Mouse (Mus musculus): ENCODE measurements around the gene Mum1l1.
"Not testable (repeated sequence)": the region's sequence is repeated elsewhere in the genome, so short reads cannot be mapped to it uniquely, and the experiment has no call there.

Gene Mum1l1

DNA sequence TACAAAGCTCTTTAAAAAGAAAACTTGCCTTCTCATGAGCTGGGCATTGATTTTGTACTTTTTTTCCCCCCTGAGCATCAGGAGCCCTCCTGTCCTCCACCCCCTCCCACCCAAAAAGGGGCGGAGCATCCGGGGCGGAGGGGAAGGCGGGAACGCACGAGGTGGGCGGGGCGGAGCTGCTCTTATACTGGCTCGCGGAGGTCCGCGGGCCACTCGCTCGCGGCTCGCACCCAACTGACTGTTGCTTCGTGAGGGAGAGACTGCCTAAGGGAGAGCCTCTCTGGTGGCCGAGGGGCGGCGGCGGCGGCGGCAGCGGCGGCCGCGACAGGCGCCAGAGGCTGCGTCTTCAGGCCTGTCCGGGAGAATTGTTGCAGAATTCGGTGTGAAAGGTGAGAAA is at the start of gene Mum1l1:
Gene Mum1l1, plus strand, starts transcription at position 214 of the 397 bp plus-strand sequence.
- DNase-seq (ENCODE audit: extremely low read depth, low read depth, low spot score): no peak

DNA sequence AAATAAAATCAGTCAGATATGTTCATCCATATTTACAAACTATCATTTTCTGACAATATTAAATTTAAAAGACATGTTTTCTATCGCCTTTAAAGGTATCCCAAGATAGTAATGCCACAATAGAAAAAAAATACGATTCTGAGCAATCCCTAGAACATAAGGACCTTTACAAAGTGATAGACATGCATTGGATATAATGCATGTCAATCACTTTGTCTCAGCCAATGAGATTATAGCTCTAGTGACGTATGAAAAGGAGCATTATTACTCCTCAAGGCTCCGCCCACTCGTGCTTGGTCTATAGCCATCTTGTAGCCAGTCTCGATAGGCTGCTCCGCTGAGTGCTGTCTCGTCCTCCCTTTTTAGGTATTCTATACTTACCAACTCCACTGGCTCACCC is 30.9 kb upstream of the Mum1l1 start, which contains the start of gene 4933428M09Rik:
Gene 4933428M09Rik, plus strand, starts transcription at position 301 of the 400 bp plus-strand sequence.
- DNase-seq (ENCODE audit: extremely low read depth, low read depth, low spot score): no peak

DNA sequence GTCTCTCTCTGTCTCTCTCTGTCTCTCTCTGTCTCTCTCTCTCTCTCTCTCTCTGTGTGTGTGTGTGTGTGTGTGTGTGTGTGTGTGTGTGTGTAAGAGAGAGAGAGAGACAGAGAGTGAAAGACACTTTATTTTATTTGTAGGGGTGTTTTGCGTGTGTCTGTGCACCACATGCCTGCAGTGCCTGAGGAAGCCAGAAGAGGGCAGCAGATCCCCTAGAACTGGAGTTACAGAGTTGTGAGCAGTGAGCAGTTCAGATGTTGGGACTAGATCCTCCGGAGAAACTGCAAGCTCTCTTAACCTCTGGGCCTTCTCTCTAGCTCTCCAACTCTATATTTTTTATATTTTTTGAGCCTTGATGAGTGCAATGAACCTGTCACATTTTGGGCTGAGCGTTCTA is 18.3 kb upstream of the Mum1l1 start:
- not testable (repeated sequence) for DNase-seq (ENCODE audit: extremely low read depth, low read depth, low spot score)

DNA sequence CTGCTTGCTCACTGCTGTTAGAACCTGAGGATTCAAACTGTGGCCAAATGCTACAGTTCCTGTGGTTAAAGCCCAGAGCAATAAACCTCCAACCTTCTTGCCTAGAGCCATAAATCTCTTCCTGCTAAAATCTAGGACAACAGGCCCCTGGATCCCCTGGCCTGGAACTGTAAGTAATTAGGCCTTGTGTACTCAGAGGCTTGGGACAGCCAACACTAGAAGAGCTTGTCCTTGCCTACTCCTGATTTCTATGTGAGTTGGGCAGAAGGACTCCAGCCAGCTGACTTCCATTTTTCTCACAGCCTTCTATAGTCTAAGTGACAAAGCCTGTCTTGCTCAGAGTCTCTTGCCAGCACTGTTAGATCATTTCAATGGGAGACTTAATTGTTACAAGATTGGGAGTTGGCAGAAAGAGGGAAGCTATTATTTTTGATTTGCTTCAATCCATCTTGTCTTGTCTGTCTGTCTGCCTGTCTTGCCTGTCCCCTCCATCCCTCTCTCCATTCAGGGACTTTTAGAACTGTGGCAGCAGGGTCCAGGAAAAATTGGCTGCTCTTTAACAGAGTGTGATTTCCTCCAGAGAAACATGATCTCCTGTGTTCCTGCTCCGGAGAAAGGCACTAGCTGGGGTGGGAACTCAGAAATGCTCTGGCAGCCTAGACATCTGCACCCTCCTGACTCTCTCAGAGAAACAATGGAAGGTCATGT is 15.1 kb upstream of the Mum1l1 start:
- no peak for DNase-seq (ENCODE audit: extremely low read depth, low read depth, low spot score)

DNA sequence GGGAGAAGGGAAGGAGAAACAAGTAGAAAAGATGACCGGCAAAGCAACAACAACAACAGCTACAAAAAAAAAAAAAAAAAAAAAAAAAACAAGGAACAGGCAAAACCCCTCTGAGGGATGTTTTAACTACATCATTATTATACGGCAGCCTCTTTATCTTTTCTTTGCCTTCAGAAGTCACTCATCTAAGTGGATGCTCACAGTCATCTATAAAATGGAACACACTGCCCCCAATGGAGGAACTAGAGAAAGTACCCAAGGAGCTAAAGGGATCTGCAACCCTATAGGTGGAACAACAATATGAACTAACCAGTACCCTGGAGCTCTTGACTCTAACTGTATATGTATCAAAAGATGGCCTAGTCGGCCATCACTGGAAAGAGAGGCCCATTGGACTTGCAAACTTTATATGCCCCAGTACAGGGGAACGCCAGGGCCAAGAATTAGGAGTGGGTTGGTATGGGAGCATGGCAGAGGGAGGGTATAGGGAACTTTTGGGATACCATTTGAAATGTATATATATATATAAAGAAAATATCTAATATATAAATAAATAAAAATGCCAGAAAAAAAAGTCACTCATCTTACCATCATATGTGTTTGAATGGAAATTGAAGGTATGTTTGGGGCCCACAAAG is 532 bp upstream of the Mum1l1 start:
- not testable (repeated sequence) for DNase-seq (ENCODE audit: extremely low read depth, low read depth, low spot score)

DNA sequence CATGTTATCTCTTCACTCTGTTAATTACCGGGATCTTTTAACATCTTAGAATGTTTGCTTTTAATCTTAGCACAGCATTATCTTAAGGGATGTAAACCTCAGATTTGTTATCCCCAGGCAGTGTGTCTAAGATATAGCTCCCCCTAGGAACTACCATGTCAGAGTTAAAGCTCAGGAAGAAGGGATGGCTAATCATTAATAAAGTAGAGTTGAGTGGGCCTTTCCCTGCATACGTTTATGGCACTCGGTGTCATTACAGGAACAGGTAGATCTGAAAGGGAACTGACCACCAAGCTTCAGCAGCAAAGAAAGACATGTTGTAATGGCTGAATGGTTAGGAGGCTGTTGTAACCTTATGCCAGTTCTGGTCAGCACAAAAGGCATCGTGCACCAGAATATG is 4.9 kb downstream of the Mum1l1 start:
- no peak for DNase-seq (ENCODE audit: extremely low read depth, low read depth, low spot score)

DNA sequence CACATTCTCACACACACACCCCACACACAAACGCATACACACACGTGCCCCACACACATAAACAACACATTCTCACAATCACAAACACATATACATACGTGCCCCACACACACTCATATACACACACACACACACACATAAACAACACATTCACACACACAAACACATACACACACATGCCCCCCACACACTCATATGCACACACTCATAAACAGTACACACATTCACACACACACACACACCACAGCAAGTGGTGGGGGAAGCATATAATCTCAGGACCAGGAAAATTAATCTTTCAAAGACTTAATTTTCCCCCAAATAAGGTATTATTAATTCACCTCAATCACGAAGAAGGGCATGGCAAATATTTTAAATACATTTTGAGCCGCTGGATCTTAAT is 6.6 kb downstream of the Mum1l1 start:
- DNase-seq (ENCODE audit: extremely low read depth, low read depth, low spot score): no peak

DNA sequence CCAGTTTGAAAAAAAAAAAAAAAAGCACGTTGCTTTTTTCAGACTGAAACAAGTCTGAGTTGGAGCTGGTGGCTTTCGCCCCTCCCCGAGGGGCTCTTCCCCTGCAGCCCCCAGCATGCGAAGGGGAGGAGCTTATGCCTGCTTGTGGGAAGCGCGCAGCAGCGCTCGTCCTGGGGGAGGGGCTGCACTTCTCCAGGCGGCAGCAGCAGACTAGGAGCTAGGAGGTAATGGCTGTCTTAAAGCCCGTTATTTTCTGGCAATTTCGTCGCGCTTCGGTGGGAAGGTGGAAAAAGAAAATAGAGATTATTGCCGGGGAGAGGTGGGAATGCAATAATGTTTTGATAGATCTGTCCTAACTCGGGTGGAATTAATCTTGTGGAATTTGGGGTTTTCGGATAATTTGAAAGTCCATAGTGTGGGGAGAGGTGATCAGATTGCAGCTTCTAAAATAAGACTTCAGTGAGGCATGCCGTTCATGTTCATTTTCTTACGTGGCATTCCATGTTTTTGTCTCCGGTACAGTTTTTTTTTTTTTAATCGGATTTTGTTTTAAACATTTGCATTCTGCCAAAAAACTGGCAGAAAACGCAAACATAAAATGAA is 7.2 kb downstream of the Mum1l1 start:
- DNase-seq (ENCODE audit: extremely low read depth, low read depth, low spot score): no peak

DNA sequence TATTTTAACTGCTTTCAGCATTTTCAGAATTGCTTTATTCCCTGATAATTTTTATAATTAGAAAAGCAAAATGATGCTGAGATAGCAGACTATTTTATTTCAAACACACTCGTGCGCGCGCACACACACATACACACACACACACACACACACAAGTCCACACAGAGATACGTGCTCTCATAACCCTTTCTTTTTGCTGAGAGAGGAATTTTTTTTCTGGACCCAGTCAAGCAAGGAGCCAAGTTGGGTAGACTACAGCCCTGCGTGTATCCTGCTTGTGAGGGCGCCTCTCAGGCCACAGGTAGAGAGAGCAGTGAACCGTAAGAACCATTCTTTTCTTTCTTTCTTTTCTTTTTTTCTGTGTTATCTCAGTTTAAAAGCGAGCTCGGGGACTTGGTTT is 7.9 kb downstream of the Mum1l1 start:
- no peak for DNase-seq (ENCODE audit: extremely low read depth, low read depth, low spot score)

DNA sequence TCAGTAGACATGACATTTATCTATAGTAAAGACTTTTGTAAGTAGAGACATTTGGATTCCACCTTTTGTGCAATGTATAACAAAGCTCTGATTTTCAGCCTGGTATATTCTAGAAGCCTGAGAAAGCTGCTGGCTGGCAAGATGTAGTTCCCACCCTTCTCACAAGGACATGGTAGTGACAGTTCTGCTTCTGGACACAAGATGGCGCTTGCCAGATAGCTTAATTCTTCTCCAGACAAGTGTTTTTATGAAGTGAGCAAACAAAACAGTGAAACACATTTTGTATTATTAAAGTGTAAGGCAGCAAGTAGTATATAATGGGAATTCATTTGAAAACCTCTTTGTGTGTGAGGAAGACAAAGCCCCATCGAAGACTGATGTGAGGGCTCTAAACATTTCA is 9.2 kb downstream of the Mum1l1 start:
- no peak for DNase-seq (ENCODE audit: extremely low read depth, low read depth, low spot score)

DNA sequence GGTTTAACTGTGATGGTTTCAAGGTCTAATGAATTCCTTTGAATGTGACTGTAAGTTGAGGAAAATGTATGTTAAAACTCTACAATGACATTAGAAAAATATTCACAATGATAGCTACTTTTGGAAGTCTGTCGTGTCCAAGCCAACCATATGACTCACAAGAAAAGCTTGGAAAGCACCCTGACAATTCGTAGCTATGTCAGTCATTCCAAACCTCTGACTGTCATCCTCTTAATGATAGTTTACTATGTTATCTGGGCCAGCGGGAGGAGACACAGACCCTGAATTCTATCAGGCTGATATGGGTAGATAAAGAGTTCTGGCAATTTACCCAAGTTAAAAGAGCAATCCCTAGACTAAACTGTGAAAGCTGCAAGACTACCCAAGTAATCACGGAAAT is 11.0 kb downstream of the Mum1l1 start:
- DNase-seq (ENCODE audit: extremely low read depth, low read depth, low spot score): no peak

DNA sequence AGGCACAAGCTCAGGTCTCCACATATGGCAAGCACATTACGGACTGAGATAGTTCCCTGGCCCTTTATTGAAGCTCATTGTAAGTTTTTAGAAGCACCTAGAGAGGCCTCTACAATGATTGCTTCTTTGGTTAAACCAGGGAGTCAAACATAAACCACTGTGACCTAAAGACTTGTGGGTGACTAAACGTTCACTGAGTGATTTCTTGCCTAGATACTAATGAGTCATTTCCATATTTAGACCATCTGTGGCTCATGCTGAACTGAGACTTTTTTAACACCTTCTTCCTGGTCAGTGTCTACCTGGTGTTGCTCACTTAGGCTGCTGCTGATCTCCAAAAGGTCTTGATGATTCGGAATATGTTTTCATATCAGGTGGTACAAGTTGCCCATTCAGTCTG is 12.1 kb downstream of the Mum1l1 start:
- no peak for DNase-seq (ENCODE audit: extremely low read depth, low read depth, low spot score)

DNA sequence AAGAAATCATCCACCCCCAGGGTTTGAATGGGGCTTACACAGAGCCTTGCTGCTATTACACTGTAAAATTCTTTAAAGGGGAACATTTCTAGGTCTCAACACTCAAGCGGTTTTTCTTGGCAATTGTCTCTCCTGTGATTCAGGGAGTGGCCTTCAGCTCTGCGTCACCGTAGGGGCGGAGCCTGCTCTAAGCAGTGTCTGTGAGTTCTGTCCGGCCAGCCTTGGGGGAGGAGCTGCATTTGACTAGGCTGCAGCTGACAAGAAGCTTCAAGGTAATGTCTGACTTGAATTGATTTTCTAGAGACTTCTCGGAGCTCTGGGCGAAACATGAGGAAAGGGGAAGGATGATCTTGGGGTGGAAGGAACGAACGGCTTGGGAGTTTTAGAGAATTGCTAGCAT is 21.3 kb downstream of the Mum1l1 start:
- DNase-seq (ENCODE audit: extremely low read depth, low read depth, low spot score): no peak

DNA sequence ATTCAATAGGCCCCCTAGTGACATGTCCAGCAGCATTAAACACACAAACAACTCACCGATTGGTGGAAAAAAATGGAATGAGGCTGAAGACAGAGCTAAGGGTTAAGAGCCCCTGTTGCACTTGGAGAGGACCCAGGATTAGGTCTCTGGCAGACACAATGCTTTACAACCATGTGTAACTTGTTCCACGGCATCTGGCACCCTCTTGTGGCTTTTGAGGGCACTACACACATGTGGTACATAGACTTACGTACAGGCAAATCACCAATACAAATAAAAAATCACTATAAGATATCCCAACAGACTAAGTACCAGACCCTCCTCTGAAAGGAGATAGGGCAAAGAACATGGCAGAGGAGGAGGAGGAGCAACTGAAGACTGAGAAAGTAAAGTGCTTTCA is 37.5 kb downstream of the Mum1l1 start:
- no peak for DNase-seq (ENCODE audit: extremely low read depth, low read depth, low spot score)

DNA sequence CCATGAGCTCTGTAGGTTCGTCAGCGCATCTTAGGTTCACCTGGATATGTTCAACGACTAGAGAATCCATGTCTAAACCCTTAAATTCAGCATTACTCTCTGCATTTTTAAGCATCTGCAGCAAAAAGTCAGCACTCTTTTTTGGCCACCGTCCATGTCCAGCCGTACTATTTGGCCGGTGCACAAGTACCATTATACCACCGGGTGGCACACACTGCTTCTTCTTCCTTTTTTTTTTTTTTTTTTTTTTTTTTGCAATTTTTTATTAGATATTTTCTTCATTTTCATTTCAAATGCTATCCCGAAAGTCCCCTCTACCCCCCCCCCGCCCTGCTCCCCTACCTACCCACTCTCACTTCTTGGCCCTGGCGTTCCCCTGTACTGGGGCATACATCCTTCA is 47.2 kb downstream of the Mum1l1 start:
- DNase-seq (ENCODE audit: extremely low read depth, low read depth, low spot score): no peak

DNA sequence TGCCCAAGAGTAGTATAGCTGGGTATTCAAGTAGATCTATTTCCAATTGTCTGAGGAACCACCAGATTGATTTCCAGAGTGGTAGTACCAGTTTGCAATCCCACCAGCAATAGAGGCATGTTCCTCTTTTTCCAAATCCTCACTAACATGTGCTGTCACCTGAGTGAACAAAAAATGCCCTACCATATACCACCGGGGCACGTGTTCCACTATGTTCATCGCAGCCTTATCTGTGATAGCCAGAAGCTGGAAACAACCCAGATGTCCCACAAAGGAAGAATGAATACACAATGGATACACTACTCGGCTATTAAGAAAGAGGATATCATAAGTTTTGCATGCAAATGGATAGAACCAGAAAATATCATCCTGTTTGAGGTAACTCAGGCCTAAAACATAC is 72.1 kb downstream of the Mum1l1 start:
- DNase-seq (ENCODE audit: extremely low read depth, low read depth, low spot score): no peak

All from fat pad, adult 2 months (tissue).